Mouse (Mus musculus) kidney, embryonic 15.5 days (tissue): ENCODE results near the gene Serpina1f. TPM values are rescaled to one million over a fixed set of nuclear protein-coding genes. Genes with fewer than 3 reads are reported as not detected.
"Not testable (repeated sequence)": the region's sequence is repeated elsewhere in the genome, so short reads cannot be mapped to it uniquely, and the experiment has no call there.

Source experiments
- ATAC-seq: fragments of 200-750 bp; cut with Nextera tagmentation; replicated peaks from 2 replicates; pipeline ENCODE4 v1.8.0; 2017; ENCODE audit warnings: moderate TSS enrichment; ENCODE audit not compliant: low FRiP score
- H3K27ac ChIP-seq: fragments of 300-500 bp; sonication (generic); 2 replicates; pipeline ENCODE4 v1.5.1; 2015; ENCODE audit warnings: mild to moderate bottlenecking, inconsistent platforms
- H3K27me3 ChIP-seq: fragments of 300-500 bp; sonication (generic); 2 replicates; pipeline ENCODE4 v1.6.1; 2015; ENCODE audit warnings: inconsistent platforms
- H3K36me3 ChIP-seq: fragments of 300-500 bp; sonication (generic); 2 replicates; pipeline ENCODE4 v1.6.1; 2015; ENCODE audit warnings: inconsistent platforms
- H3K4me1 ChIP-seq: fragments of 300-500 bp; sonication (generic); 2 replicates; pipeline ENCODE4 v1.6.1; 2015; ENCODE audit warnings: inconsistent platforms
- H3K4me2 ChIP-seq: fragments of 300-500 bp; sonication (generic); 2 replicates; pipeline ENCODE4 v1.6.1; 2015; ENCODE audit warnings: moderate library complexity, mild to moderate bottlenecking, inconsistent platforms
- H3K4me3 ChIP-seq: fragments of 300-500 bp; sonication (generic); replicated peaks from 2 replicates; pipeline ENCODE4 v1.5.1; 2015; ENCODE audit warnings: mild to moderate bottlenecking, inconsistent platforms
- H3K9ac ChIP-seq: fragments of 300-500 bp; sonication (generic); 2 replicates; pipeline ENCODE4 v1.6.1; 2015; ENCODE audit warnings: mild to moderate bottlenecking, inconsistent platforms
- H3K9me3 ChIP-seq: fragments of 300-500 bp; sonication (generic); replicated peaks from 2 replicates; pipeline ENCODE4 v1.6.1; 2016; ENCODE audit warnings: inconsistent platforms
- WGBS: fragments of 180-500 bp; shearing (Covaris S2); methylation state at CpG from one replicate; pipeline ENCODE4 v1.1.7; 2015; ENCODE audit warnings: mixed read lengths; 5-methylcytosine and 5-hydroxymethylcytosine counted together
- polyA plus RNA-seq: library from polyadenylated mRNA; unstranded; fragments of >200 nt; fragmentation: Nextera tagmentation; extraction: Ambion mirVana; gene quantifications from 2 replicates; pipeline ENCODE4 v1.2.1, GENCODE M21; 2015

Serpina1f gene
- polyA plus RNA-seq, 1 experiment from 2014 or later = not detected

GRCm38 (mm10) chr12:103685386-103685785 is 9.9 kb downstream of the Serpina1f start:
- Histone ChIP-seq H3K4me3 (no peak overlapping the region), H3K27ac (no peak overlapping the region), H3K9ac (no peak overlapping the region), H3K9me3 (no peaks in the 10 kb centered on the region), H3K4me1 (no peaks in the 10 kb centered on the region), H3K27me3 (no peaks in the 10 kb centered on the region), H3K36me3 (no peaks in the 10 kb centered on the region), H3K4me2 (no peak overlapping the region)
- 75% methylated on average over 3 of the region's 3 CpGs for WGBS
- ATAC-seq = no peak

GRCm38 (mm10) chr12:103683775-103684174 is 11.6 kb downstream of the Serpina1f start:
- H3K9me3 ChIP-seq = no peaks in the 10 kb centered on the region
- H3K4me1 ChIP-seq = no peaks in the 10 kb centered on the region
- no peaks in the 10 kb centered on the region for H3K27me3 ChIP-seq
- no peak overlapping the region for H3K9ac ChIP-seq
- no peak overlapping the region for H3K4me3 ChIP-seq
- ATAC-seq = no peak
- WGBS = 15% methylated on average over 4 of the region's 4 CpGs
- no peak overlapping the region for H3K27ac ChIP-seq
- H3K4me2 ChIP-seq = no peak overlapping the region
- no peaks in the 10 kb centered on the region for H3K36me3 ChIP-seq

- H3K4me2 ChIP-seq = no peak overlapping the region
- H3K36me3 ChIP-seq = no peaks in the 10 kb centered on the region
- no peak for ATAC-seq
- no peak overlapping the region for H3K4me3 ChIP-seq
- 72% methylated on average over 2 of the region's 2 CpGs for WGBS
- H3K9ac ChIP-seq = no peak overlapping the region
- H3K27me3 ChIP-seq = no peaks in the 10 kb centered on the region
- H3K9me3 ChIP-seq = no peaks in the 10 kb centered on the region
- H3K27ac ChIP-seq = no peak overlapping the region
- H3K4me1 ChIP-seq = no peaks in the 10 kb centered on the region
Observed at GRCm38 (mm10) chr12:103681739-103682138, 13.6 kb downstream of the Serpina1f start.

GRCm38 (mm10) chr12:103681169-103681568 is 14.2 kb downstream of the Serpina1f start:
- Histone ChIP-seq H3K27me3 (no peaks in the 10 kb centered on the region), H3K9me3 (no peaks in the 10 kb centered on the region)
- WGBS = 78% methylated on average over 2 of the region's 2 CpGs

DNA sequence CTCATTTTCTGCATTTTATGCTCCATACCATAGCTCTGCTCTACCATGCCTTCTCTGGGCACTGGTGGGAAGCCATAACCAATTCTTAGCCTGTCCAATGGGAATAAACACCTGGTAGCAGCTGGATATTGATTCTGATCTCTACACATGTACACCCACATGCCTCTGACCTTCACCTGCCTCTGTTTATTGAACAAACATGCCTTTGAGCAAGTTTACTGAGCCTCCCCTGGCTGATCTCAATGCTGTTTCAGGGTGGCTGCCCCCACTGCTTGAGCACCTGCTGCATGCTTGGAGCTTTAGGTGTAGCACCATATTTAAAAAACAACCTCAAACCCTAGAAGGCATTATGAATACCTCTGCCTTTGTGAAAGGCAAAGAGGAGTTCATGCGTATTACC is 15.5 kb downstream of the Serpina1f start:
- ATAC-seq, H3K4me1 ChIP-seq, H3K36me3 ChIP-seq, H3K4me2 ChIP-seq, H3K9ac ChIP-seq, H3K4me3 ChIP-seq, H3K27me3 ChIP-seq, H3K9me3 ChIP-seq, H3K27ac ChIP-seq: not testable (repeated sequence)
- WGBS = 97% methylated on average over 1 of the region's 1 CpGs

More at GRCm38 (mm10) chr12:103681169-103681568, 14.2 kb downstream of the Serpina1f start:
- Histone ChIP-seq H3K9ac (no peak overlapping the region), H3K4me3 (no peak overlapping the region), H3K27ac (no peak overlapping the region), H3K4me1 (no peaks in the 10 kb centered on the region), H3K36me3 (no peaks in the 10 kb centered on the region), H3K4me2 (no peak overlapping the region)
- ATAC-seq = no peak

DNA sequence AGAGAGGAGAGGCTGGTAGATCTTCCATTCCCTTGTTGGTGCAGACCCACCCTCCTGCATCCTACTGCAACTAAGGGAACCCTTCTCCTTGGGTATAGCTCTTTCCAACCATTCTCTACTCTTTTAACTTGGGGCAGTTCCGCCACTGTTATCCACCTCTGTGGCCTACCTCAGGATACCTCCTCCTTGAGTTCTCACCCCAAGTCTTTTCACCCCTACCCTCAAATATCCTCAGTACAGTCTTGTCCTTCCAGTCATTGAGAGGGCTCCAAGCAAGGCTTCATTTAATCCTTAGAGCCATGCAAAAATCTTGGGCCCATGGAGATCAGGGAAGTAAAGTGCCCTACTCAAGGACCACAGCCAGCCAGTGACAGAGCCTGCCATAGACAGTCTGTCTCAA is 19.3 kb downstream of the Serpina1f start, which contains the start of gene Serpina16:
TSS of gene Serpina16 (minus strand) at position 101 of the 400 bp plus-strand sequence.
- ATAC-seq = no peak
- Histone ChIP-seq H3K36me3 (no peaks in the 10 kb centered on the region), H3K4me1 (no peaks in the 10 kb centered on the region), H3K27ac (no peak within 1 kb of the TSS), H3K9me3 (no peaks in the 10 kb centered on the region), H3K9ac (no peak within 1 kb of the TSS), H3K4me2 (no peak within 1 kb of the TSS), H3K4me3 (no peak within 1 kb of the TSS), H3K27me3 (no peaks in the 10 kb centered on the region)
- WGBS = 94% methylated on average over 1 of the region's 1 CpGs

DNA sequence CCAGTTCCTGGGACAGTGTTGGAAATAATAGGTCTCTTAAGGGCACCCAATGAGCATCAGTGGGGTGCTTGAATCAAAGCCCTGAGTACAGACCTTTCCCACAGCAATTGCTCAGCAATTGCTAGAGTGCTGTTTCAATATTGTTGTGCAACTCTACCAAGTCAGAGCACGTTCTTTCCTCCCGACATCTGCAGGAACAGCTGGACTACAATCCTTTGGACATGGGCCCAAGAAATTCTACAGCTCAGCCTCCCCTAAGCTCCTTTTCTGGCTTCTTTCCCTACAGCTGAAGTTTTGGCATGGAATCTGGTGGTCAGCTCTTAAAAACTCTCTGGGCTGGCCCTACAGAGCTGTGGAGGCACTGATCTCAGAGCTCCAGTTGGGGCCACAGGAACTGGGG is 22.1 kb downstream of the Serpina1f start:
- no peak overlapping the region for H3K4me2 ChIP-seq
- H3K9me3 ChIP-seq = no peaks in the 10 kb centered on the region
- no peaks in the 10 kb centered on the region for H3K4me1 ChIP-seq
- H3K9ac ChIP-seq = no peak overlapping the region
- no peak overlapping the region for H3K27ac ChIP-seq
- no peak for ATAC-seq
- H3K36me3 ChIP-seq = no peaks in the 10 kb centered on the region
- 57% methylated on average over 2 of the region's 2 CpGs for WGBS
- H3K27me3 ChIP-seq = no peaks in the 10 kb centered on the region
- H3K4me3 ChIP-seq = no peak overlapping the region

GRCm38 (mm10) chr12:103671483-103671882 is 23.8 kb downstream of the Serpina1f start:
- H3K4me2 ChIP-seq = no peak overlapping the region
- H3K27ac ChIP-seq = no peak overlapping the region
- H3K27me3 ChIP-seq = no peaks in the 10 kb centered on the region
- no peaks in the 10 kb centered on the region for H3K4me1 ChIP-seq
- no peak overlapping the region for H3K9ac ChIP-seq
- no peaks in the 10 kb centered on the region for H3K36me3 ChIP-seq
- H3K4me3 ChIP-seq = no peak overlapping the region
- no peaks in the 10 kb centered on the region for H3K9me3 ChIP-seq
- no peak for ATAC-seq
- 83% methylated on average over 3 of the region's 3 CpGs for WGBS

GRCm38 (mm10) chr12:103670964-103671363 is 24.4 kb downstream of the Serpina1f start:
- Histone ChIP-seq H3K27me3 (no peaks in the 10 kb centered on the region), H3K4me2 (no peak overlapping the region), H3K9me3 (no peaks in the 10 kb centered on the region), H3K4me1 (no peaks in the 10 kb centered on the region), H3K9ac (no peak overlapping the region), H3K36me3 (no peaks in the 10 kb centered on the region), H3K4me3 (no peak overlapping the region), H3K27ac (no peak overlapping the region)
- 64% methylated on average over 2 of the region's 2 CpGs for WGBS
- ATAC-seq = no peak

GRCm38 (mm10) chr12:103670344-103670743 is 25.0 kb downstream of the Serpina1f start:
- Histone ChIP-seq H3K36me3 (no peaks in the 10 kb centered on the region), H3K9me3 (no peaks in the 10 kb centered on the region), H3K4me3 (no peak overlapping the region), H3K27ac (no peak overlapping the region), H3K27me3 (no peaks in the 10 kb centered on the region), H3K9ac (no peak overlapping the region), H3K4me1 (no peaks in the 10 kb centered on the region), H3K4me2 (no peak overlapping the region)
- no peak for ATAC-seq
- 86% methylated on average over 5 of the region's 5 CpGs for WGBS

DNA sequence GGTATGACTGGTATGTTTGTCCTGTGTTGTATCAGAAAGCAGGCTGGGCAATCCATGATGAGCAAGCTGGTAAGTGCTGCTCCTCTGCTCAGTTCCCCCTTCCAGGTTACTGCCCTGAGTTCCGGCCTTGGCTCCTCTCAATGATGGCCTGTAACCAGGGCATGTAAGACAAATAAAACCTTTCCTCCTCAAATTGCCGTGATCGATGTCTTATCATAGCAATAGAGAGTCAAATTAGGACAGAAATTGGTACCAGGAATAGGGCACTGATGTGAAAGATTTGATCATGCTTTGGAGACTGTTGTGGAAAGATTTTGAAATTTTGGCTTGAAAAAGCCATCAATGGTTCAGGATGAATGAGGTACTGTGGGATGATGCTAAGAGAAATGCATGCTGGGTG is 30.0 kb downstream of the Serpina1f start:
- no peaks in the 10 kb centered on the region for H3K4me1 ChIP-seq
- no peaks in the 10 kb centered on the region for H3K9me3 ChIP-seq
- H3K27me3 ChIP-seq = no peaks in the 10 kb centered on the region
- no peak overlapping the region for H3K4me2 ChIP-seq
- H3K27ac ChIP-seq = no peak overlapping the region
- WGBS = 84% methylated on average over 3 of the region's 3 CpGs
- no peak overlapping the region for H3K9ac ChIP-seq
- no peak overlapping the region for H3K4me3 ChIP-seq
- ATAC-seq = no peak
- no peaks in the 10 kb centered on the region for H3K36me3 ChIP-seq

DNA sequence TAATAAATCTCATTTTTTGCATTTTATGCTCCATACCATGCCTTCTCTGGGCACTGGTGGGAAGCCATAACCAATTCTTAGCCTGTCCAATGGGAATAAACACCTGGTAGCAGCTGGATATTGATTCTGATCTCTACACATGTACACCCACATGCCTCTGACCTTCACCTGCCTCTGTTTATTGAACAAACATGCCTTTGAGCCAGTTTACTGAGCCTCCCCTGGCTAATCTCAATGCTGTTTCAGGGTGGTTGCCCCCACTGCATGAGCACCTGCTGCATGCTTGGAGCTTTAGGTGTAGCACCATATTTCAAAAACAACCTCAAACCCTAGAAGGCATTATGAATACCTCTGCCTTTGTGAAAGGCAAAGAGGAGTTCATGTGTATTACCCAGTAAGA is 33.3 kb downstream of the Serpina1f start:
- not testable (repeated sequence) for H3K4me2 ChIP-seq, ATAC-seq, H3K4me1 ChIP-seq, H3K9ac ChIP-seq, H3K36me3 ChIP-seq, H3K27ac ChIP-seq, H3K4me3 ChIP-seq, H3K27me3 ChIP-seq, H3K9me3 ChIP-seq

- no peaks in the 10 kb centered on the region for H3K9me3 ChIP-seq
- no peaks in the 10 kb centered on the region for H3K27me3 ChIP-seq
- H3K27ac ChIP-seq = no peak overlapping the region
- 73% methylated on average over 5 of the region's 5 CpGs for WGBS
- H3K4me3 ChIP-seq = no peak overlapping the region
- no peak overlapping the region for H3K4me2 ChIP-seq
- no peaks in the 10 kb centered on the region for H3K4me1 ChIP-seq
- H3K9ac ChIP-seq = no peak overlapping the region
- H3K36me3 ChIP-seq = no peaks in the 10 kb centered on the region
- no peak for ATAC-seq
Observed at GRCm38 (mm10) chr12:103660076-103660475, 35.3 kb downstream of the Serpina1f start.
